Mouse (Mus musculus) left cerebral cortex, adult 18-20 months (tissue): ENCODE results near the gene Maml2. TPM values are rescaled to one million over a fixed set of nuclear protein-coding genes. Genes with fewer than 3 reads are reported as not detected.

Experiments
- DNase-seq, 2 experiments: peaks; one replicate each; pipeline ENCODE4 v3.0.0; 2021 to 2022; ENCODE audit warnings: low spot score in 2 of 2, mixed read lengths in 1 of 2
- total RNA-seq, 2 experiments: library from RNA; stranded (reverse); gene quantifications; 2 replicates each; pipeline ENCODE4 v1.2.3; 2021

Gene Maml2
- total RNA-seq, 2 experiments from 2014 or later = 6.1 to 6.6 TPM

GRCm38 (mm10) chr9:13443484-13444211 lies 145.9 kb downstream of the Maml2 start:
- DNase-seq = no peak

DNA sequence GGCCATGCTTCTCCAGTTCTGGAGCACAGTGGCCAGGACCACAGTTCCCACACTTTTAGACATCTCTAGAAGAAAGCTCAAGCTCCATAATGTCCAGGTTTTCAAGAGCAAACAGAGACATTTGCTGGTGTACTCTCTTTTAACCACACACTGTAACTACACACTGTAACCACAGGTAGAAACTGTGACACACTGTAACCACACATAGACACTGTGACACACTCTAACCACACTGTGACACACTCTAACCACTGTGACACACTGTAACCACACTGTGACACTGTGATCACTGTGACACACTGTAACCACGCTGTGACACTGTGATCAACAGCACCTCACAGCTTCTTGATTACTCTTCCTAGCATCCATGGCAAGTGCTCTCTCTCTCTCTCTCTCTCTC lies 148.5 kb downstream of the Maml2 start:
- DNase-seq = no peak

GRCm38 (mm10) chr9:13446703-13447285 lies 149.0 kb downstream of the Maml2 start, which contains the start of gene Gm17571:
Gene Gm17571, minus strand, starts transcription at chr9:13446753.
- DNase-seq = no peak

DNA sequence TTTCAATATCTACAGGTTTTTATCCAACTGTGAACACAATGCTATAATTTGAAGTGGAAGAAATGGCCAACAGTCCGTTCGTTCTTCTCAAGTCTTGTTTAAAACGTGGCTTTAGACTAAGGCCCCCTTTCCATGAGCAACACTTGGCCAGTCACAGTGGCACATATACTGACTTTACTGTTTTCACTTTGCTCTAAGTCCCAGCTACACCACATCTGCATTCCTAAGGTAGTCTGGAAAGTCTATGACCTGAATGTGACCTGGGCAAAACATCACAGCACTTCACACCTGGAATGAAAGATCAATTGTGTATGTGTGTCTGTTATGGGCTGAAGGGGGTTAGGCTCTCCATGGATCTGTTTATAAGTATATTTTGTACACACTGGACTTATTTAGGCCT lies 151.0 kb downstream of the Maml2 start:
- no peak for DNase-seq

GRCm38 (mm10) chr9:13454651-13455123 lies 156.9 kb downstream of the Maml2 start:
- no peak for DNase-seq

- no peak for DNase-seq
Observed at GRCm38 (mm10) chr9:13455231-13455630, 157.5 kb downstream of the Maml2 start.

DNA sequence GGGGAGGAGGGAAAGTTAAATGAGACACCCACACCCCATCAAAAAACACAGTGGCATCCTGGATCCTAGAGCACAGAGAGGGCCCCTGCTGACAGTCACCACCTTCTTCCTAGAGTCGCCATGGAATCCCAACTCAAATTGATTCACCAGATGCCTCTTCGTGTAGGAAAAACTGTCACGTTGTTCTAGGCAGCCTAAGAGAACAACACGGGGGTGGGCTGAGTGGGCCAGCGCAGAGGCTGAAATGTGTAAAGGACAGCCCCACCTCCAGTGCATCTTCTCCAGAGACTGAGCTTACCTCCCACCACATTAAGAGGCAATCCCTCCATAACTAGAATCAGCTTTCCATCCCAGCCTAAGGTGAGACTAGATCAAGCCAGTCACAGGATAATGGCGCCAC lies 160.0 kb downstream of the Maml2 start:
- peak; percentile 6 to 30 for DNase-seq

GRCm38 (mm10) chr9:13459371-13459770 lies 161.6 kb downstream of the Maml2 start:
- no peak for DNase-seq

DNA sequence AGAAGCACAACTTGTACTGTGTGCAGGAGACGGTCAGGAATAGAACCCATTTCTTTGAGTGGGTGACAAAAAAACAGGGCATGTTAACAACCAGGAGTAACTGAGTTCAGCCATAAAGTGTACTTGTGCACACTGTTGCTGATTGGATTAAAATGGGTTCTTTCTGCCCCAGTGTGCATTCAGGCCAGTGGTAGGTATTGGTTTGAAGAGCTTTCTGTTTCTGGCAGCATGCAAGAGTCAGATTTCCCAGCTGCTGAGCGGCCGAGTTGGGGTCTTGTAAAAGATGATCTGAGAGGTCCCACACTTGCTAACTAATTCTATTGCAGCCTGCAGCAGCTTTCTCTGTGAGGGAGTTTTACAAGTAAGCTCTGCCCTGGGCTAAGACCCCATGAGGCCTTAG lies 162.3 kb downstream of the Maml2 start:
- no peak for DNase-seq

GRCm38 (mm10) chr9:13460926-13461325 lies 163.2 kb downstream of the Maml2 start:
- no peak for DNase-seq

- no peak for DNase-seq
Observed at GRCm38 (mm10) chr9:13465358-13466020, 167.7 kb downstream of the Maml2 start.

DNA sequence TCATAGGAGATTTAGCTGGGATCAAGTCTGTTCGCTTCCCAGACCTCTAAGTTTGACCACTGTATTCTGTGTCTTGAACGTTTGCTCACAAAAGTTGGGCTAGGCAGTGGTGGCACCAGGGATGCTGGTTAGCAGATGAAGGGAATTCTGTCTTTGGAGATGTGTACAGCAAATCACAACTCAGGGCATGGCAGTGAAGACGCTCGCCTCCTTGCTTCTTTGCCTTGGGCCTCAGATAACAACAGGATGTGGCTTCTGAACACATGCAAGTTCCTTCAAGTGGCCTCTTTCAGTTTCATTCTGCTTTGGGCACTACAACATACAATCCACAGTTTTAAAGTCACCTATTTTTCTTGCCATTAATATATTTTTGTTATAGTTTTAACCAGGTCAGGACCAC lies 168.6 kb downstream of the Maml2 start:
- no peak for DNase-seq

GRCm38 (mm10) chr9:13466816-13467215 lies 169.1 kb downstream of the Maml2 start:
- no peak for DNase-seq

GRCm38 (mm10) chr9:13467745-13468144 lies 170.0 kb downstream of the Maml2 start:
- no peak for DNase-seq

DNA sequence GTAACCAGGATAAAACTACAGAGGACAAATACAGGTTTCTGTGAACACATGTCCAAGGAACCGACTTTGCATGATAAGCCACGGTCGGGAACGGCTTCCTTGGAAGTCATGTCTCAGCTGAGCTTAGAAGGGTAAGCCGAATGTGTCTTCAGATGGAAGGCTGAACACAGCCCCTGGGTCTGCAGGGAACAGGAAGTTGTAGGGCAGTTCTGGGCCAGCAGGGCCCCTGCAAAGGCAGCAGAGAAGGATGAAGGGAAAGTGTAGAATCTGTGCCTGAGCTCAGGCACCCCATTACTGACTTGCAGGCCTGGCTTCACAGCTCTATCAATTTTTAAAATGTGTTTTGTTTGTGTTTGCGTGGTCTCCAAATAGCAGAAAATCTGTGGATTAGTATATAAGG lies 171.0 kb downstream of the Maml2 start:
- DNase-seq = no peak

GRCm38 (mm10) chr9:13470013-13470412 lies 172.3 kb downstream of the Maml2 start:
- no peak for DNase-seq

DNA sequence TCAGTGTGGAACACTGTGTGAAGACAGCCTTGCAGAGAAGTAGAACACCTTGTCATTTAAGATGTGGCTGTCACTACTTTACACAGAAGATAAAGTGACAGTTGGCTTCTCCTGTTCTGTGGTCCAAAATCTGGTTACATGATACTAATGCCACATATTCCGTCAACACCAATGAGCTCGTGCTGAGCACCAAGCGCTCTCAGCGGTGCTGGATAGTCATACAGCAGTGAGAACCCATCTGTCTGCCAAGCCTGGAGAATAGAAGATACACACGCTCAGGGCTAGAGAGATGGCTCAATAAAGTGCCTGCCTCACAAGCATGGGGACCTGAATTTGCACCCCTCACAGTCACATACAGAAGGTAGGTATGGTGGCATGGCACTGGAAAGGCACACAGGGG lies 177.2 kb downstream of the Maml2 start:
- no peak for DNase-seq

- DNase-seq = no peak
Observed at GRCm38 (mm10) chr9:13479275-13479674, 181.5 kb downstream of the Maml2 start.

GRCm38 (mm10) chr9:13483199-13484068 lies 185.7 kb downstream of the Maml2 start:
- no peak for DNase-seq

DNA sequence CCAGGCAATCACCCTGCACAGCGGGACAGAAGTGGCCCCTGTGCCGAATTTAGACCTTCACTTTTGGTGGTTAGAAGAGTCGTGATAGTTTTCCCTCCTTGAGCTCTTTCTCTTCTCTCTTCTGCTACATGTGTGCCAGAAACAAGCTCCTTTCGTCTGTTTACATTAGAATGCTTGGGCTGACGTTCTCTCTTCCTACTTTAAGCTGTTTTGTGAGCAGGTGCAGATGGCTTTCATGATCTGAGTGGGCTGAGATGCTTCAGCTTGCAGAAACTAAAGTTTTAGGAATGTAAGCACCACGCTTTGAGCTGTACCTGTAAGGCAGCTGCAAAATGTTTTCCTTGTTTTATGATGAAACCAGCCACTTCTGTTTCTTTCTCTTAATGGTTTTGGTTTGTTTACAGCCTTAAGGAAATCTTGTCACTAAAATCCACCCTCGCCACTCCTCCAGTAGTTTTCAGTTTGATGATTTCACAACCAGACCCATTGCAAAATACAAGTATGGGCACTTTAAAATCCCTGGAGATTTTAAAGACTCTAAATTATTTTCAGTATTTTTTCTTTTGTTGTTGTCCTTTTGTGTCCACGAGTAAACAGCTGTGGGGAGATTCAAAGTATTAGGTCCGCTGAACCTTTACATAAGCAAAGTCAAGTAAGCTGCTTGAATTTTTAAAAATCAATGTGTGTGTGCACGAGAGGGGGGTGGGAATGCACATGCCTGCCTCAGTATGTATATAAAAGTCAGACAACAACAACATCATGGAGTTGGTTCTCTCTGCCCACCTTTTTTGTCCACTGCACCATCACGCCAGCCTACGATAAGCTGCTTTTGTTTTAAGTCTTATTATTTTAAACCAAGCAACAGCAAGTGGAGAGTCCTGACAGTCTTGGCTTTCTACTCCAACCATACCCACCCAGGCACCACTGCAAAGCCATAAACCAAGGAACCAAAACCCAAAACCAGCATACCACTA lies 186.8 kb downstream of the Maml2 start:
- DNase-seq = peak in 1 of 2 experiments; percentile 15
